20 mouse cellular contexts compared by ENCODE assay signal in the genomic region with DNA sequence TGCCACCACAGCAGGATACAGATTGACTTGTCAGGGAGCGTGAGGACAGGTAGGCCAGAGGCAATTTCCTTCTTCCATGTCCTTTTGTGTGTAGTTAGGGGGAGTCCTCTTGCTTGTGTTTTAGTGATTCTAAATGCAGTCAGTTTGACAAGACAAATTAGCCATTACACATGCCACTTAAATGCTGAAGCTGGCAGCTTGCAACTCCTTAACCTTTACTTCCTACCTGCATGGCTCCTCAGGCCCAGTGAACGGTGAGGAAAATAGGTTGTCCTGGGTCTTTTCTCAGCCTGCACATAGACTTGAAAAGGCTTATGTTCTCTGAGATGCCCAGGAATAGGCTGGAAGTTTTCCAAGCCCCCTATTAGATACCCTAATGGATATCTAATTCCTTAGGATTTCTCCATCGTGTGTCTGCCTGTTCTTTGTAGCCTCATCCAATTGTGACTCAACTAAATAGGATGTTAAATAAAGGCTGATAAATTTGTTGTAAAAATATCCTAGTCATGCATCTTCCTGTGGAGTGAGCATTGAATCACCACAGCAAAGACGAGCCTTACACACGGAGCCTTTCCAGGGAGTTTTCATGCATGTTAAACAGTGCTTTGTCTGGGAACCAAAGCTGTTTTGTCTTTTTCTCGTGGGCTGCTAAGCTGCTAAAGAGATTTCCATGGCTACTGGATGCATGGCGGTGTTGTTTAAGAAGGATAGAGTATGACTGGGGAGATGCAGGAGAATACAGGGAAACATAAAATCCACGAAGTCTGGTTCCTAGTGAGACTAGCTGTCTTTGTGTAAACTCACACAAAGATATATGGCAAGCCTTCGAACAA. TPM values are rescaled to one million over a fixed set of nuclear protein-coding genes. Genes with fewer than 3 reads are reported as not detected.
DNase-seq lines count a peak whose midpoint lies in the region; ATAC-seq lines count a peak whose summit lies in the region.
"Had no signal": no experiment of that assay in that cellular context is flagged by ENCODE, and none has a peak within 500 bp of the region (broad histone marks: within the 10 kb centered on the region; RNA-seq: fewer than 3 reads in every experiment).

No protein-coding gene starts in this region.

- no peaks in the 10 kb centered on the region for H3K9me3 ChIP-seq in forebrain, embryonic 11.5 days (ENCODE audit: control insufficient read depth, low read length)
- no peaks in the 10 kb centered on the region for H3K9me3 ChIP-seq in hindbrain, embryonic 10.5 days
- H3K9me3 ChIP-seq in midbrain, embryonic 10.5 days (replicated peaks), result no peaks in the 10 kb centered on the region
- no peaks in the 10 kb centered on the region for H3K9me3 ChIP-seq in neural tube, embryonic 13.5 days
- H3K9me3 ChIP-seq in intestine, embryonic 16.5 days (ENCODE audit: control insufficient read depth, low read length), result no peaks in the 10 kb centered on the region
- H3K9me3 ChIP-seq: embryonic facial prominence, embryonic 12.5 days; lung, embryonic 15.5 days had no signal

- DNase-seq in forebrain, embryonic 11.5 days (ENCODE audit: low spot score), result no peak
- peak; percentile 22 for DNase-seq in hindbrain, embryonic 10.5 days (ENCODE audit: low spot score)
- peak; percentile 48 for DNase-seq in midbrain, embryonic 10.5 days (ENCODE audit: low spot score)
- DNase-seq in adipocyte (ENCODE audit: low spot score), result no peak
- no peak for DNase-seq in urinary bladder, postnatal 10 days (ENCODE audit: low spot score)
- DNase-seq in adrenal gland, postnatal 36 days, result no peak
- DNase-seq: adrenal gland, postnatal 10 days; cerebellum, adult 9-11 months; gastrocnemius, adult 2 months; heart, adult 2 months; layer of hippocampus, adult 9-11 months; left cerebral cortex, postnatal 4 days; retina, postnatal 1 day had no signal

- H3K9ac ChIP-seq in forebrain, embryonic 11.5 days (ENCODE audit: low read length), result no peak overlapping the region
- no peak overlapping the region for H3K9ac ChIP-seq in neural tube, embryonic 13.5 days
- no peak overlapping the region for H3K9ac ChIP-seq in intestine, embryonic 16.5 days (ENCODE audit: low read depth, low read length)
- H3K9ac ChIP-seq: embryonic facial prominence, embryonic 12.5 days; lung, embryonic 15.5 days had no signal

- H3K4me2 ChIP-seq in forebrain, embryonic 11.5 days (ENCODE audit: low read depth, low read length, severe bottlenecking), result no peak overlapping the region; the same call in 1 of the 2 replicates
- no peak overlapping the region for H3K4me2 ChIP-seq in neural tube, embryonic 13.5 days
- H3K4me2 ChIP-seq in intestine, embryonic 16.5 days (ENCODE audit: low read depth, low read length), result no peak overlapping the region
- H3K4me2 ChIP-seq: embryonic facial prominence, embryonic 12.5 days; liver, embryonic 11.5 days; lung, embryonic 15.5 days had no signal

- no peaks in the 10 kb centered on the region for H3K36me3 ChIP-seq in forebrain, embryonic 11.5 days (ENCODE audit: control insufficient read depth, insufficient read depth, low read length)
- no peaks in the 10 kb centered on the region for H3K36me3 ChIP-seq in hindbrain, embryonic 10.5 days
- H3K36me3 ChIP-seq in midbrain, embryonic 10.5 days, result no peaks in the 10 kb centered on the region
- H3K36me3 ChIP-seq in neural tube, embryonic 13.5 days, result no peaks in the 10 kb centered on the region
- no peaks in the 10 kb centered on the region for H3K36me3 ChIP-seq in intestine, embryonic 16.5 days (ENCODE audit: control insufficient read depth, insufficient read depth, low read length)
- H3K36me3 ChIP-seq: embryonic facial prominence, embryonic 12.5 days; lung, embryonic 15.5 days had no signal

- ATAC-seq in forebrain, embryonic 11.5 days (replicated peaks; ENCODE audit: low FRiP score), result peak; percentile 55
- peak; percentile 84 for ATAC-seq in neural tube, embryonic 13.5 days (ENCODE audit: low read depth)
- no peak for ATAC-seq in intestine, embryonic 16.5 days
- ATAC-seq: CD4-positive, CD25-positive, alpha-beta regulatory T cell, adult 4 months had no signal

- peaks cover 3% of the 10 kb centered on the region; the same call in 1 of the 2 replicates for H3K4me1 ChIP-seq in forebrain, embryonic 11.5 days (replicated peaks; ENCODE audit: control insufficient read depth, insufficient read depth, low read length)
- peaks cover 11% of the 10 kb centered on the region for H3K4me1 ChIP-seq in hindbrain, embryonic 10.5 days (replicated peaks)
- H3K4me1 ChIP-seq in midbrain, embryonic 10.5 days, result peaks cover 23% of the 10 kb centered on the region
- peaks cover 8% of the 10 kb centered on the region; the same call in 1 of the 2 replicates for H3K4me1 ChIP-seq in neural tube, embryonic 13.5 days (replicated peaks)
- H3K4me1 ChIP-seq in intestine, embryonic 16.5 days (ENCODE audit: control insufficient read depth, insufficient read depth, low read length), result no peaks in the 10 kb centered on the region
- H3K4me1 ChIP-seq: embryonic facial prominence, embryonic 12.5 days; lung, embryonic 15.5 days had no signal

- WGBS in forebrain, embryonic 11.5 days, result 21% methylated on average over 9 of the region's 9 CpGs
- 33% methylated on average over 9 of the region's 9 CpGs for WGBS in hindbrain, embryonic 10.5 days
- 35% methylated on average over 9 of the region's 9 CpGs for WGBS in midbrain, embryonic 10.5 days
- WGBS in neural tube, embryonic 13.5 days, result 20% methylated on average over 9 of the region's 9 CpGs
- 72% methylated on average over 9 of the region's 9 CpGs for WGBS in intestine, embryonic 16.5 days

- H3K27me3 ChIP-seq in forebrain, embryonic 11.5 days (ENCODE audit: control insufficient read depth, insufficient read depth, low read length), result no peaks in the 10 kb centered on the region
- H3K27me3 ChIP-seq in hindbrain, embryonic 10.5 days (ENCODE audit: insufficient read depth, poor library complexity, severe bottlenecking), result peaks cover 10% of the 10 kb centered on the region; the same call in 1 of the 2 replicates
- H3K27me3 ChIP-seq in midbrain, embryonic 10.5 days (ENCODE audit: low read depth, poor library complexity, severe bottlenecking), result peaks cover 89% of the 10 kb centered on the region
- no peaks in the 10 kb centered on the region for H3K27me3 ChIP-seq in neural tube, embryonic 13.5 days
- H3K27me3 ChIP-seq in intestine, embryonic 16.5 days (replicated peaks; ENCODE audit: control insufficient read depth, insufficient read depth, low read length), result no peaks in the 10 kb centered on the region
- H3K27me3 ChIP-seq: embryonic facial prominence, embryonic 12.5 days; lung, embryonic 15.5 days had no signal

- peak overlapping the region; percentile 63; the same call in 1 of the 2 replicates for H3K27ac ChIP-seq in forebrain, embryonic 11.5 days (ENCODE audit: low read depth, low read length)
- peak overlapping the region; percentile 14; the same call in 1 of the 2 replicates for H3K27ac ChIP-seq in hindbrain, embryonic 10.5 days
- peak overlapping the region; percentile 76 for H3K27ac ChIP-seq in midbrain, embryonic 10.5 days (replicated peaks)
- peak overlapping the region; percentile 66 for H3K27ac ChIP-seq in neural tube, embryonic 13.5 days (replicated peaks)
- H3K27ac ChIP-seq in intestine, embryonic 16.5 days (ENCODE audit: low read length), result no peak overlapping the region
- H3K27ac ChIP-seq: embryonic facial prominence, embryonic 12.5 days; gastrocnemius, adult 2 months; heart, adult 2 months; kidney, postnatal 0 days; lung, embryonic 15.5 days had no signal

- no peak overlapping the region for H3K4me3 ChIP-seq in forebrain, embryonic 11.5 days (ENCODE audit: low read depth, low read length)
- H3K4me3 ChIP-seq in hindbrain, embryonic 10.5 days, result no peak overlapping the region
- no peak overlapping the region for H3K4me3 ChIP-seq in midbrain, embryonic 10.5 days
- H3K4me3 ChIP-seq in neural tube, embryonic 13.5 days, result no peak overlapping the region
- H3K4me3 ChIP-seq in intestine, embryonic 16.5 days (ENCODE audit: low read length), result no peak overlapping the region
- H3K4me3 ChIP-seq: embryonic facial prominence, embryonic 12.5 days; gastrocnemius, adult 2 months; heart, adult 2 months; lung, embryonic 15.5 days had no signal

RNA-seq across cellular contexts. Expression of a gene that starts 57.5 kb away (rescaled TPM):
- 11.9 and 13.1 TPM in 2 replicates for polyA plus RNA-seq in forebrain, embryonic 11.5 days (2014; fragmentation: Nextera tagmentation; extraction: Ambion mirVana)
- polyA plus RNA-seq in hindbrain, embryonic 10.5 days (2016; fragmentation: Nextera tagmentation; extraction: Ambion mirVana), result 4.5 and 7.7 TPM in 2 replicates
- polyA plus RNA-seq in midbrain, embryonic 10.5 days (2016; fragmentation: Nextera tagmentation; extraction: Ambion mirVana), result 9.3 and 9.7 TPM in 2 replicates
- polyA plus RNA-seq in neural tube, embryonic 13.5 days (2015; fragmentation: Nextera tagmentation; extraction: Ambion mirVana), result 4.5 and 5.1 TPM in 2 replicates
- 1 to 10 TPM; 3.8 to 4.2 TPM for total RNA-seq in adrenal gland, postnatal 36 days (2021)
- polyA plus RNA-seq in intestine, embryonic 16.5 days (2015; fragmentation: Nextera tagmentation; extraction: Ambion mirVana), result 4.8 and 6.0 TPM in 2 replicates

Comparison
In these comparisons a context has a peak if more than half of its experiments do, and no peak if none do; other contexts are left out.
1. DNase-seq: peak in hindbrain, embryonic 10.5 days (single experiment) and midbrain, embryonic 10.5 days (single experiment); none in forebrain, embryonic 11.5 days (single experiment), adipocyte (single experiment), urinary bladder, postnatal 10 days (single experiment) and adrenal gland, postnatal 36 days (0 of 2).